8 mouse cellular contexts compared by ENCODE assay signal in the genomic region with DNA sequence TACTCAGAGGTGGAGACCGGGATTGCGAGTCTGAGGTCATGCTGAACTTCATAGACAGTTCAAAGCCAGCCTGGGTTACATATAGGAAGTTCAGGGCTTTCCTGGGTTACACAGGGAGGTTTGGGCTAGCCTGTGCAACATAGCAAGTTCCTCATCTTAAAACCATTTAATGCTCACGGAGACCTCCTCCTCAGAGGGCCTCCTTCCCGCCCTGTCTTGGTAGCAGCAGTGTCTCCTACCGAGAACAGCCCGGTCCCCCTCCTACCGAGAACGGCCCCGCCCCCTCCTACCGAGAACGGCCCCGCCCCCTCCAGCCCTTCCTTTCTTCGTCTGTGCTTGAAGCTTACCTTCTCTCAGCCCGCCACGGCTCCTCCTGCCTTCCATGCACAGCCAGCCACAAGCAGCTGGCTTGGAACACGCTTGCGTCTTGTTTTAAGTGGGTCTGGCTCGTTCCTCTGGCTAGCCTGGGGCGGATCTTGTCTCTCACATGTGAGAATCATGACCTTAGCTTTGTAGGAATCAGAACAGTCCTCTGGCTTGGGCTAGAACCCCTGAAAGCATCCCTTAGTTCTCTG. TPM values are rescaled to one million over a fixed set of nuclear protein-coding genes. Genes with fewer than 3 reads are reported as not detected.
DNase-seq lines count a peak whose midpoint lies in the region; ATAC-seq lines count a peak whose summit lies in the region.

No protein-coding gene starts in this region.

- no peaks in the 10 kb centered on the region for H3K36me3 ChIP-seq in stomach, embryonic 14.5 days (ENCODE audit: control insufficient read depth, insufficient read depth, low read length)

- 12% methylated on average over 17 of the region's 19 CpGs for WGBS in stomach, embryonic 14.5 days

- H3K27me3 ChIP-seq in stomach, embryonic 14.5 days (ENCODE audit: control insufficient read depth, insufficient read depth, low read length): no peaks in the 10 kb centered on the region

- peaks cover 16% of the 10 kb centered on the region; the same call in 1 of the 2 replicates for H3K4me1 ChIP-seq in stomach, embryonic 14.5 days (ENCODE audit: control insufficient read depth, insufficient read depth, low read length)

- no peak overlapping the region for H3K9ac ChIP-seq in stomach, embryonic 14.5 days (replicated peaks; ENCODE audit: low read depth, low read length)

- peak overlapping the region; percentile 58; the same call in 1 of the 2 replicates for H3K27ac ChIP-seq in stomach, embryonic 14.5 days (ENCODE audit: low read length)

- H3K9me3 ChIP-seq in stomach, embryonic 14.5 days (ENCODE audit: control insufficient read depth, low read depth, low read length): no peaks in the 10 kb centered on the region

- ATAC-seq in granulocyte monocyte progenitor cell, adult 5-6 weeks (replicated peaks; ENCODE audit: poor library complexity, severe bottlenecking): peak; percentile 48
- no peak for ATAC-seq in stomach, embryonic 14.5 days (ENCODE audit: insufficient number of reproducible peaks, insufficient read depth, low FRiP score, low read depth)

- DNase-seq in right cerebral cortex, postnatal 14 days: peak; percentile 17
- DNase-seq in right cerebral cortex, postnatal 36 days (ENCODE audit: low spot score in 2 of 2): no peak
- peak; percentile 44 for DNase-seq in kidney, postnatal 14 days
- DNase-seq in right cerebral cortex, adult 18-20 months: no peak
- no peak for DNase-seq in cerebellum, adult 11 months
- DNase-seq in urinary bladder, postnatal 36 days (ENCODE audit: low spot score in 2 of 2): no peak

- no peak overlapping the region; the same call in 1 of the 2 replicates for H3K4me2 ChIP-seq in stomach, embryonic 14.5 days (replicated peaks; ENCODE audit: low read depth, low read length)

- no peak overlapping the region for H3K4me3 ChIP-seq in stomach, embryonic 14.5 days (ENCODE audit: low read depth, low read length)

RNA-seq across cellular contexts. Expression of a gene that starts 4.8 kb away (rescaled TPM):
- not detected in 2 replicates for total RNA-seq in granulocyte monocyte progenitor cell, adult 5-6 weeks (2014; fragmentation: Nextera tagmentation)
- not detected in 2 replicates for total RNA-seq in granulocyte monocyte progenitor cell, adult 5-6 weeks (2017)
- polyA plus RNA-seq in stomach, embryonic 14.5 days (2014; fragmentation: Nextera tagmentation; extraction: Ambion mirVana): 48.3 and 54.9 TPM in 2 replicates

RNA-seq across cellular contexts. Expression of a gene that starts 53.9 kb away (rescaled TPM):
- total RNA-seq in granulocyte monocyte progenitor cell, adult 5-6 weeks (2014; fragmentation: Nextera tagmentation): 30.6 and 30.9 TPM in 2 replicates
- 11.4 and 13.6 TPM in 2 replicates for total RNA-seq in granulocyte monocyte progenitor cell, adult 5-6 weeks (2017)
- 7.1 and 7.6 TPM in 2 replicates for polyA plus RNA-seq in stomach, embryonic 14.5 days (2014; fragmentation: Nextera tagmentation; extraction: Ambion mirVana)

Comparison
In these comparisons a context has a peak if more than half of its experiments do, and no peak if none do; other contexts are left out.
1. DNase-seq: peak in right cerebral cortex, postnatal 14 days (single experiment) and kidney, postnatal 14 days (single experiment); none in right cerebral cortex, postnatal 36 days (0 of 2), right cerebral cortex, adult 18-20 months (single experiment), cerebellum, adult 11 months (single experiment) and urinary bladder, postnatal 36 days (0 of 2).